Comparison of ENCODE assay signal across 23 mouse cellular contexts in the genomic region with DNA sequence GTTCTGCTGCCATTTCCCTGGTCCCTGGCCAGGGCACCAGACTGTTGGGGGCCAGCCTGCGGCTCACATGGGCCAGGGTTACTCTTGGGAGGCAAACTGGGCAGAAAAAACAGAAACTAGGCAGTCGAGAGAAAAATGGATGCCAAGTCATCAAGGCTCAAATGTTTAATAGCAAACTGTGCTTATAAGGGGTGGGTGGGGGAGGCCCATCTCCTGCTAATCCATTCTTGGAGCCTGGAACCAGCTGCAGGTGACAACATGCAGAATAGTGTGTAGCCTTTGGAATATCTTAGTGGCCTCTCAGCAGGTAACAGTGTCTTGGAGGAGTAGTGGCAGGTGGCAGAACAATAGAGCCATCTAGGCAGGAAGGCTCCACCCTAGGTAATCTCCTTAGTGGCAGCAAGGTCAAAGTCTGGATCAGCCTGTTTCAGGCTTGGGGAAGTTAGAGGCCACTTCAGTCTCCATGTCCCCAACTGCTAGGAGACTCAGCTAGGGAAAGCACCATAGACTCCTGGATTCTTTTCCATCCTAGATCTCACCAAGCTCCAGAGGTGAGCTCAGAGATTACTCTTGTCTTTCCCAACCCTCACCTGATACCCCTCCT.
A peak's percentile ranks its signal among the peaks of the same experiment; 100 is the strongest.
DNase-seq lines count a peak whose midpoint lies in the region; ATAC-seq lines count a peak whose summit lies in the region.
"Had no signal": no experiment of that assay in that cellular context is flagged by ENCODE, and none has a peak within 500 bp of the region (broad histone marks: within the 10 kb centered on the region; RNA-seq: fewer than 3 reads in every experiment).

No protein-coding gene starts in this region.

- no peak overlapping the region for H3K4me3 ChIP-seq in intestine, embryonic 14.5 days (ENCODE audit: low read depth, low read length)
- no peak overlapping the region for H3K4me3 ChIP-seq in forebrain, embryonic 14.5 days (ENCODE audit: low read depth, low read length)
- H3K4me3 ChIP-seq: embryonic facial prominence, embryonic 12.5 days; forebrain, embryonic 12.5 days; heart, embryonic 12.5 days; hindbrain, embryonic 10.5 days had no signal

- 62% methylated on average over 2 of the region's 2 CpGs for WGBS in intestine, embryonic 14.5 days
- 27% methylated on average over 2 of the region's 2 CpGs for WGBS in large intestine, adult 2 months
- WGBS in forebrain, embryonic 14.5 days = 58% methylated on average over 2 of the region's 2 CpGs

- peak; percentile 12 to 40 for DNase-seq in cerebellum, postnatal 10 days
- DNase-seq in cerebellum, postnatal 4 days (ENCODE audit: low spot score in 2 of 2) = no peak
- peak; percentile 77 for DNase-seq in ES-CJ7 (ENCODE audit: low read depth, low spot score)
- DNase-seq in intestine, embryonic 14.5 days (ENCODE audit: low spot score) = no peak
- peak; percentile 14 for DNase-seq in large intestine, adult 2 months (ENCODE audit: low read depth, low spot score)
- no peak for DNase-seq in right cerebral cortex, adult 2 months (ENCODE audit: low spot score in 2 of 2)
- DNase-seq in forebrain, embryonic 14.5 days (ENCODE audit: low spot score) = no peak
- DNase-seq: adrenal gland, postnatal 14 days; B cell, adult 2 months; cerebellum, adult 11-12 months; cerebellum, adult 9-10 months; gastrocnemius, postnatal 36 days; heart, adult 11 months; kidney, adult 18-20 months had no signal

- no peak overlapping the region for H3K4me2 ChIP-seq in intestine, embryonic 14.5 days (ENCODE audit: low read length)
- H3K4me2 ChIP-seq in forebrain, embryonic 14.5 days (ENCODE audit: low read length) = no peak overlapping the region
- H3K4me2 ChIP-seq: embryonic facial prominence, embryonic 12.5 days; forebrain, embryonic 12.5 days; heart, embryonic 12.5 days; hindbrain, embryonic 14.5 days had no signal

- H3K9me3 ChIP-seq in intestine, embryonic 14.5 days (ENCODE audit: control insufficient read depth, low read length) = no peaks in the 10 kb centered on the region
- H3K9me3 ChIP-seq in forebrain, embryonic 14.5 days (replicated peaks; ENCODE audit: control insufficient read depth, low read length) = no peaks in the 10 kb centered on the region
- H3K9me3 ChIP-seq: embryonic facial prominence, embryonic 12.5 days; forebrain, embryonic 12.5 days; G1E; hindbrain, embryonic 10.5 days had no signal

- H3K27ac ChIP-seq in intestine, embryonic 14.5 days (ENCODE audit: low read depth) = no peak overlapping the region
- H3K27ac ChIP-seq in forebrain, embryonic 14.5 days (ENCODE audit: low read depth, low read length) = no peak overlapping the region
- H3K27ac ChIP-seq: embryonic facial prominence, embryonic 12.5 days; forebrain, embryonic 12.5 days; hindbrain, embryonic 10.5 days; hindbrain, embryonic 14.5 days had no signal

- H3K9ac ChIP-seq in intestine, embryonic 14.5 days (ENCODE audit: low read length) = no peak overlapping the region
- no peak overlapping the region for H3K9ac ChIP-seq in forebrain, embryonic 14.5 days (ENCODE audit: low read length)
- H3K9ac ChIP-seq: embryonic facial prominence, embryonic 12.5 days; forebrain, embryonic 12.5 days; heart, embryonic 12.5 days; hindbrain, embryonic 14.5 days had no signal

- no peaks in the 10 kb centered on the region for H3K4me1 ChIP-seq in intestine, embryonic 14.5 days (replicated peaks; ENCODE audit: control insufficient read depth, insufficient read depth, low read length)
- no peaks in the 10 kb centered on the region for H3K4me1 ChIP-seq in forebrain, embryonic 14.5 days (ENCODE audit: control insufficient read depth, insufficient read depth, low read length)
- H3K4me1 ChIP-seq: embryonic facial prominence, embryonic 12.5 days; forebrain, embryonic 12.5 days; heart, embryonic 12.5 days; hindbrain, embryonic 10.5 days had no signal

- H3K36me3 ChIP-seq in intestine, embryonic 14.5 days (ENCODE audit: control insufficient read depth, insufficient read depth, low read length) = no peaks in the 10 kb centered on the region
- no peaks in the 10 kb centered on the region for H3K36me3 ChIP-seq in forebrain, embryonic 14.5 days (ENCODE audit: control insufficient read depth, insufficient read depth, low read length)
- H3K36me3 ChIP-seq: embryonic facial prominence, embryonic 12.5 days; forebrain, embryonic 12.5 days; G1E; heart, embryonic 12.5 days; hindbrain, embryonic 10.5 days had no signal

- peak; percentile 74; the same call in 1 of the 2 replicates for ATAC-seq in intestine, embryonic 14.5 days (replicated peaks; ENCODE audit: low FRiP score, low TSS enrichment, low read depth)
- no peak for ATAC-seq in erythroid progenitor cell, adult 5-6 weeks (replicated peaks; ENCODE audit: low FRiP score, poor library complexity, severe bottlenecking)
- ATAC-seq in forebrain, embryonic 14.5 days = no peak
- ATAC-seq: activated CD4-positive, CD25-positive, alpha-beta regulatory T cell, adult 4 months; CD4-positive, CD25-positive, alpha-beta regulatory T cell, adult 4 months had no signal

- H3K27me3 ChIP-seq in intestine, embryonic 14.5 days (replicated peaks; ENCODE audit: control insufficient read depth, insufficient read depth, low read length) = no peaks in the 10 kb centered on the region
- no peaks in the 10 kb centered on the region for H3K27me3 ChIP-seq in forebrain, embryonic 14.5 days (replicated peaks; ENCODE audit: control insufficient read depth, insufficient read depth, low read length)
- H3K27me3 ChIP-seq: embryonic facial prominence, embryonic 12.5 days; forebrain, embryonic 12.5 days; heart, embryonic 12.5 days had no signal

Comparison
In these comparisons a context has a peak if more than half of its experiments do, and no peak if none do; other contexts are left out.
1. DNase-seq: peak in cerebellum, postnatal 10 days (2 of 2), ES-CJ7 (single experiment) and large intestine, adult 2 months (single experiment); none in cerebellum, postnatal 4 days (0 of 2), intestine, embryonic 14.5 days (single experiment), right cerebral cortex, adult 2 months (0 of 2) and forebrain, embryonic 14.5 days (single experiment).